Mouse (Mus musculus): ENCODE measurements around the gene Ccdc6.

The Ccdc6 gene

GRCm38 (mm10) chr10:70132087-70132560, 35.2 kb downstream of the Ccdc6 start:
- no peak for DNase-seq (ENCODE audit: low spot score in 2 of 2)

- DNase-seq (ENCODE audit: low spot score in 2 of 2), result no peak
These were observed 35.8 kb downstream of the Ccdc6 start for GRCm38 (mm10) chr10:70132714-70133113.

GRCm38 (mm10) chr10:70133188-70133587, 36.3 kb downstream of the Ccdc6 start:
- DNase-seq (ENCODE audit: low spot score in 2 of 2), result no peak

GRCm38 (mm10) chr10:70135680-70136079, 38.8 kb downstream of the Ccdc6 start:
- no peak for DNase-seq (ENCODE audit: low spot score in 2 of 2)

GRCm38 (mm10) chr10:70137652-70138051, 40.7 kb downstream of the Ccdc6 start:
- no peak for DNase-seq (ENCODE audit: low spot score in 2 of 2)

- no peak for DNase-seq (ENCODE audit: low spot score in 2 of 2)
These were observed 41.2 kb downstream of the Ccdc6 start for GRCm38 (mm10) chr10:70138150-70138549.

GRCm38 (mm10) chr10:70139368-70139767, 42.4 kb downstream of the Ccdc6 start:
- DNase-seq (ENCODE audit: low spot score in 2 of 2), result no peak

- no peak for DNase-seq (ENCODE audit: low spot score in 2 of 2)
These were observed 43.5 kb downstream of the Ccdc6 start for GRCm38 (mm10) chr10:70140414-70140813.

GRCm38 (mm10) chr10:70142623-70143022, 45.7 kb downstream of the Ccdc6 start:
- DNase-seq (ENCODE audit: low spot score in 2 of 2), result no peak

GRCm38 (mm10) chr10:70144004-70144557, 47.2 kb downstream of the Ccdc6 start:
- no peak for DNase-seq (ENCODE audit: low spot score in 2 of 2)

- DNase-seq (ENCODE audit: low spot score in 2 of 2), result no peak
These were observed 49.0 kb downstream of the Ccdc6 start for GRCm38 (mm10) chr10:70145873-70146272.

GRCm38 (mm10) chr10:70149093-70149492, 52.2 kb downstream of the Ccdc6 start:
- no peak for DNase-seq (ENCODE audit: low spot score in 2 of 2)

- no peak for DNase-seq (ENCODE audit: low spot score in 2 of 2)
These were observed 53.4 kb downstream of the Ccdc6 start for GRCm38 (mm10) chr10:70150301-70150700.

GRCm38 (mm10) chr10:70151171-70151570, 54.2 kb downstream of the Ccdc6 start:
- DNase-seq (ENCODE audit: low spot score in 2 of 2), result no peak

- DNase-seq (ENCODE audit: low spot score in 2 of 2), result no peak
These were observed 55.3 kb downstream of the Ccdc6 start for GRCm38 (mm10) chr10:70152190-70152743.

- DNase-seq (ENCODE audit: low spot score in 2 of 2), result no peak
These were observed 56.9 kb downstream of the Ccdc6 start for GRCm38 (mm10) chr10:70153810-70154209.

- DNase-seq (ENCODE audit: low spot score in 2 of 2), result no peak
These were observed 59.7 kb downstream of the Ccdc6 start for GRCm38 (mm10) chr10:70156431-70157165.

- DNase-seq (ENCODE audit: low spot score in 2 of 2), result no peak
These were observed 62.9 kb downstream of the Ccdc6 start for GRCm38 (mm10) chr10:70159651-70160320.

GRCm38 (mm10) chr10:70160811-70161210, 63.9 kb downstream of the Ccdc6 start:
- DNase-seq (ENCODE audit: low spot score in 2 of 2), result no peak

GRCm38 (mm10) chr10:70161504-70161903, 64.6 kb downstream of the Ccdc6 start:
- no peak for DNase-seq (ENCODE audit: low spot score in 2 of 2)

GRCm38 (mm10) chr10:70163681-70164080, 66.8 kb downstream of the Ccdc6 start:
- DNase-seq (ENCODE audit: low spot score in 2 of 2), result no peak

- no peak for DNase-seq (ENCODE audit: low spot score in 2 of 2)
These were observed 69.0 kb downstream of the Ccdc6 start for GRCm38 (mm10) chr10:70165877-70166276.

- DNase-seq (ENCODE audit: low spot score in 2 of 2), result no peak
These were observed 69.5 kb downstream of the Ccdc6 start for GRCm38 (mm10) chr10:70166427-70166826.
